Mouse (Mus musculus) CH12.LX (cell line): ENCODE measurements around the gene Wdr62. TPM values are rescaled to one million over a fixed set of nuclear protein-coding genes. Genes with fewer than 3 reads are reported as not detected.

ENCODE experiments used
- DNase-seq: peaks from one replicate; pipeline ENCODE4 v3.0.0-alpha.2; 2013; ENCODE audit errors: extremely low read depth
- H3K27ac ChIP-seq: 2 replicates; pipeline ENCODE4 v1.5.1; 2012; ENCODE audit warnings: low read depth, mild to moderate bottlenecking, control low read depth, moderate library complexity; ENCODE audit not compliant: insufficient read depth
- H3K27me3 ChIP-seq: replicated peaks from 2 replicates; pipeline ENCODE3; 2012; ENCODE audit warnings: inconsistent platforms
- H3K36me3 ChIP-seq, 2 experiments: replicated peaks in 1 of 2; 2 replicates each; pipeline versions ENCODE3 to v1.6.1; 2012; ENCODE audit warnings: inconsistent platforms in 1 of 2, low read length in 1 of 2, mild to moderate bottlenecking in 1 of 2, mixed read lengths in 1 of 2, moderate library complexity in 1 of 2; ENCODE audit not compliant: control insufficient read depth in 1 of 2, insufficient read depth in 1 of 2
- H3K4me1 ChIP-seq, 2 experiments: 2 replicates each; pipeline ENCODE4 v1.6.1; 2012; ENCODE audit warnings: inconsistent platforms in 1 of 2, moderate library complexity in 1 of 2; ENCODE audit not compliant: insufficient read depth in 2 of 2, control insufficient read depth in 1 of 2
- H3K4me2 ChIP-seq: 2 replicates; pipeline ENCODE4 v1.6.1; 2012; ENCODE audit warnings: low read depth, mild to moderate bottlenecking, control low read depth; ENCODE audit not compliant: poor library complexity, insufficient read depth, severe bottlenecking
- H3K4me3 ChIP-seq, 3 experiments: fragments of 150-350 bp in 1 of 3; sonication (generic) in 1 of 3; replicated peaks in 1 of 3; 2 replicates each; pipeline versions ENCODE3 to v1.5.1; 2011 to 2012; ENCODE audit warnings: low read depth in 2 of 3, low read length in 2 of 3, mild to moderate bottlenecking in 2 of 3, moderate library complexity in 2 of 3, control low read depth in 1 of 3, improper control_type of control experiment in 1 of 3, inconsistent platforms in 1 of 3, mixed read lengths in 1 of 3; ENCODE audit not compliant: poor library complexity in 1 of 3
- H3K79me2 ChIP-seq: replicated peaks from 2 replicates; pipeline ENCODE4 v1.6.1; 2012; ENCODE audit warnings: mild to moderate bottlenecking, moderate library complexity; ENCODE audit not compliant: control insufficient read depth, poor library complexity, insufficient read depth, severe bottlenecking; ENCODE audit errors: extremely low read depth
- H3K9ac ChIP-seq: 2 replicates; pipeline ENCODE4 v1.6.1; 2012; ENCODE audit warnings: low read depth, mild to moderate bottlenecking, control low read depth, moderate library complexity; ENCODE audit not compliant: insufficient read depth
- H3K9me3 ChIP-seq: replicated peaks from 2 replicates; pipeline ENCODE3; 2012; ENCODE audit warnings: low read length, inconsistent platforms, mixed read lengths
- CHD1 ChIP-seq: IDR thresholded peaks from 2 replicates; pipeline ENCODE4 v1.6.1; 2012; ENCODE audit warnings: low read depth, low read length, improper control_type of control experiment, inconsistent platforms
- CHD2 ChIP-seq: IDR thresholded peaks from 2 replicates; pipeline ENCODE4 v1.6.1; 2011; ENCODE audit warnings: low read length, improper control_type of control experiment
- CTCF ChIP-seq, 2 experiments: IDR thresholded peaks in 1 of 2; conservative IDR thresholded peaks in 1 of 2; 2 replicates each; pipeline ENCODE4 v1.5.1; 2011 to 2012; ENCODE audit warnings: low read depth in 2 of 2, low read length in 2 of 2, improper control_type of control experiment in 1 of 2, inconsistent platforms in 1 of 2, mild to moderate bottlenecking in 1 of 2, moderate library complexity in 1 of 2
- E2F4 ChIP-seq: IDR thresholded peaks from 2 replicates; pipeline ENCODE4 v1.6.1; 2011; ENCODE audit warnings: low read depth, low read length, improper control_type of control experiment; ENCODE audit not compliant: insufficient replicate concordance
- ELF1 ChIP-seq: IDR thresholded peaks from 2 replicates; pipeline ENCODE4 v1.6.1; 2014; ENCODE audit warnings: low read depth, mild to moderate bottlenecking, inconsistent platforms, low read length, improper control_type of control experiment
- EP300 ChIP-seq: IDR thresholded peaks from 2 replicates; pipeline ENCODE4 v1.6.1; 2011; ENCODE audit warnings: low read length, improper control_type of control experiment
- HCFC1 ChIP-seq: IDR thresholded peaks from 2 replicates; pipeline ENCODE4 v1.6.1; 2012; ENCODE audit warnings: low read depth, mild to moderate bottlenecking, inconsistent platforms, low read length, improper control_type of control experiment
- IRF4 ChIP-seq: IDR thresholded peaks from 2 replicates; pipeline ENCODE4 v1.6.1; 2014; ENCODE audit warnings: low read depth, mild to moderate bottlenecking, inconsistent platforms, low read length, improper control_type of control experiment
- JUN ChIP-seq: IDR thresholded peaks from 2 replicates; pipeline ENCODE4 v1.6.1; 2011; ENCODE audit warnings: low read depth, mild to moderate bottlenecking, low read length, improper control_type of control experiment, moderate library complexity; ENCODE audit not compliant: insufficient read depth
- JUND ChIP-seq: conservative IDR thresholded peaks from 2 replicates; pipeline ENCODE4 v1.6.1; 2011; ENCODE audit warnings: low read depth, low read length, improper control_type of control experiment
- KAT2A ChIP-seq: IDR thresholded peaks from 2 replicates; pipeline ENCODE4 v1.6.1; 2012; ENCODE audit warnings: low read length, improper control_type of control experiment, inconsistent platforms; ENCODE audit not compliant: insufficient replicate concordance
- MEF2A ChIP-seq: IDR thresholded peaks from 2 replicates; pipeline ENCODE4 v1.6.1; 2014; ENCODE audit warnings: low read depth, mild to moderate bottlenecking, inconsistent platforms, low read length, improper control_type of control experiment, borderline replicate concordance
- MXI1 ChIP-seq: IDR thresholded peaks from 2 replicates; pipeline ENCODE4 v1.6.1; 2011; ENCODE audit warnings: mild to moderate bottlenecking, low read depth, low read length, improper control_type of control experiment
- NELFE ChIP-seq: IDR thresholded peaks from 2 replicates; pipeline ENCODE4 v1.6.1; 2011; ENCODE audit warnings: low read depth, low read length, improper control_type of control experiment
- PAX5 ChIP-seq: IDR thresholded peaks from 2 replicates; pipeline ENCODE4 v1.6.1; 2012; ENCODE audit warnings: low read length, inconsistent platforms, mixed read lengths
- POLR2A ChIP-seq: IDR thresholded peaks from 2 replicates; pipeline ENCODE4 v1.6.1; 2011; ENCODE audit warnings: low read depth, mild to moderate bottlenecking, improper control_type of control experiment, low read length
- RAD21 ChIP-seq: IDR thresholded peaks from 2 replicates; pipeline ENCODE4 v1.6.1; 2011; ENCODE audit warnings: low read depth, mild to moderate bottlenecking, low read length, improper control_type of control experiment, moderate library complexity
- RCOR1 ChIP-seq: conservative IDR thresholded peaks from 2 replicates; pipeline ENCODE4 v1.6.1; 2012; ENCODE audit warnings: low read depth, mild to moderate bottlenecking, inconsistent platforms, low read length, improper control_type of control experiment
- SMC3 ChIP-seq: IDR thresholded peaks from 2 replicates; pipeline ENCODE4 v1.6.1; 2011; ENCODE audit warnings: low read depth, low read length, improper control_type of control experiment
- UBTF ChIP-seq: IDR thresholded peaks from 2 replicates; pipeline ENCODE4 v1.6.1; 2012; ENCODE audit warnings: low read depth, mild to moderate bottlenecking, inconsistent platforms, low read length, improper control_type of control experiment, moderate library complexity
- USF1 ChIP-seq: IDR thresholded peaks from 2 replicates; pipeline ENCODE4 v1.6.1; 2014; ENCODE audit warnings: low read depth, mild to moderate bottlenecking, inconsistent platforms, low read length, improper control_type of control experiment
- ZC3H11A ChIP-seq: IDR thresholded peaks from 2 replicates; pipeline ENCODE4 v1.6.1; 2012; ENCODE audit warnings: low read depth, mild to moderate bottlenecking, inconsistent platforms, low read length, improper control_type of control experiment
- ZMIZ1 ChIP-seq: IDR thresholded peaks from 2 replicates; pipeline ENCODE4 v1.6.1; 2012; ENCODE audit warnings: low read depth, mild to moderate bottlenecking, inconsistent platforms, low read length, improper control_type of control experiment
- ZNF384 ChIP-seq: IDR thresholded peaks from 2 replicates; pipeline ENCODE4 v1.6.1; 2012; ENCODE audit warnings: low read depth, low read length, improper control_type of control experiment, inconsistent platforms
- dilution Hi-C: fragments of 300-500 bp; cut with MboI; formaldehyde crosslinking; loops from 2 replicates; pipeline ENCODE4 v1.14.3; 2020; ENCODE audit warnings: low sequenced_read_pairs; ENCODE audit not compliant: extremely low pct_unique_long_range_greater_than_20kb, extremely low pct_ligation_motif_present
- in situ Hi-C: fragments of 300-500 bp; cut with MboI; formaldehyde crosslinking; loops from 3 replicates; pipeline ENCODE4 v1.14.3; 2019; ENCODE audit warnings: low sequenced_read_pairs, low pct_ligation_motif_present, low pct_unique_long_range_greater_than_20kb, mixed read lengths
- polyA plus RNA-seq: library from polyadenylated mRNA; unstranded; fragments of >175 nt; gene quantifications from 2 replicates; pipeline ENCODE4 v1.2.1, GENCODE M21; 2012; ENCODE audit warnings: low read depth; ENCODE audit not compliant: insufficient read length
- total RNA-seq, 2 experiments: library from RNA; depleted of rRNA; stranded (reverse); fragments of 300-350 nt in 1 of 2; fragments of >200 nt in 1 of 2; gene quantifications; 2 replicates each; pipeline ENCODE4 v1.2.3; 2012 to 2014

Wdr62 gene
- total and polyA plus RNA-seq, 3 experiments: 2.3 to 19.7 (median 5.3) TPM

DNA sequence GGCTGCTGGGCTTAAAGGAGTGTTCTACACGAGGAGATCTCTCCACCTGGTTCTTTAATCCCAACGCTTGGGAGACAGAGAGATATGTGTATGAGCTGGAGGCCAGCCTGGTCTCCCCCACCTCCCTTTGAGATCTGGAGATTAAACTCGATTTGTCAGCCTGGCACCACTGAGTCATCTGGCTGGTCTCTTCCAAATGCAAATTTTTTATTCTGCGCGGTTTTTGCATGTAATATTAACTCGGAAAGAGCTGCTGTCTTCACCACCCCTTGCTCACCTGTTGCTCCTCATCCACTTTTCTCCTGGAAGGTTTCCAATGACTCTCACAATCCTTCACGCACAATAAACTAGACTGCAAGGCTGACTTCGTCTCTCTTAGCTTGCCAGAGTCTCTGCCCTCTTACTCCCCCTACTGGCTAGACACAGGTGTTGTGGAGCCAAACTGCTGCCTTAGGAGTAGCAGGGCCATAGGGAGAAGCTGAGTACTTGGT, 81.7 kb downstream of the Wdr62 start, which contains the start of gene Capns1:
Gene Capns1 (minus strand): TSS at position 331 of the 491 bp plus-strand sequence.
- TF ChIP-seq RAD21 (peak; percentile 51), IRF4 (peak; percentile 11; the same call in 1 of the 2 replicates), NELFE (0 out of 2 replicates have a peak, but pooled peaks have one; percentile 13), CTCF (conservative IDR thresholded peaks at IDR 0.05 in 1 of 2, IDR thresholded peaks at IDR 0.05 in 1 of 2; ENCODE audit: low read depth in 2 of 2, low read length in 2 of 2) (peak; percentile 76 to 83), ZNF384 (no peak), SMC3 (peak; percentile 68)
- TF ChIP-seq, all 38 proteins: peak for 5
- dilution Hi-C loops: no loop called here
- Histone ChIP-seq H3K4me1 (peaks cover 2 to 23% of the 10 kb centered on the region in 2 experiments; a peak in 3 of 4 replicates), H3K36me3 (no peaks in the 10 kb centered on the region), H3K4me2 (no peak within 1 kb of the TSS), H3K9me3 (no peaks in the 10 kb centered on the region), H3K4me3 (no peak within 1 kb of the TSS), H3K9ac (no peak within 1 kb of the TSS), H3K79me2 (peaks cover 7% of the 10 kb centered on the region; the same call in 1 of the 2 replicates), H3K27ac (no peak within 1 kb of the TSS), H3K27me3 (no peaks in the 10 kb centered on the region)
- in situ Hi-C loops: no loop called here
- peak; percentile 84 for DNase-seq

DNA sequence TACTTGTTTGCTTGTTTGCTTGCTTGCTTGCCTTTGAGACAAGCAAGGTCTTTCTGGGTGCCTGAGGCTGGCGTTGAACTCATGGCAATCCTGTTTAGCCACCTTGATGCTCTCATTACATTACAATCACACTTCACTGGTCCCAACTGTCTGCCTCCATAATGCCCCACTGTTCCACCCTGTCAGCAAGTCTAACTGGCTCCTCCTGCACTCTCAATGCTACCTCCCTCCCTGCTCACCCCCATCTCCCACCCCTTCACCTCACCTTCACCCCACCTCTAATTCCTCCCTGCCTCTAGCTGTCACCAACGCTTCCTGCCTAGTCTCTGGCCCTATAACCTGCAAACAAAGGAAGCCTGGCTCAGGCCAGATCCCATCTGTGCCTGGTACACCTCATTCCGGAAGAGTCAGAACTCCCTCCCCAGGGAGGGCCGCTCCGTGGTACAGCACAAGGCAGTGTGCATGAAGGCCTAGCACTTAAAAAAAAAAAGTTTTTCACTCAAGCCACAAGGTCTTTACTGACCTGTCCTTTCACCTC, 82.6 kb downstream of the Wdr62 start:
- no peak for DNase-seq
- Histone ChIP-seq H3K4me2 (no peak overlapping the region), H3K9me3 (no peaks in the 10 kb centered on the region), H3K27ac (no peak overlapping the region), H3K9ac (no peak overlapping the region), H3K36me3 (peaks cover 3 to 6% of the 10 kb centered on the region in 2 experiments), H3K79me2 (peaks cover 14% of the 10 kb centered on the region), H3K4me1 (peaks cover 2 to 31% of the 10 kb centered on the region in 2 experiments; a peak in 3 of 4 replicates), H3K4me3 (no peak overlapping the region), H3K27me3 (no peaks in the 10 kb centered on the region)
- dilution Hi-C loops: no loop called here
- TF ChIP-seq E2F4 (no peak), ZNF384 (no peak), KAT2A (no peak), JUND (no peak), UBTF (no peak), NELFE (no peak), CTCF (conservative IDR thresholded peaks at IDR 0.05 in 1 of 2, IDR thresholded peaks at IDR 0.05 in 1 of 2; ENCODE audit: low read depth in 2 of 2, low read length in 2 of 2) (no peak)
- in situ Hi-C loops: no loop called here

DNA sequence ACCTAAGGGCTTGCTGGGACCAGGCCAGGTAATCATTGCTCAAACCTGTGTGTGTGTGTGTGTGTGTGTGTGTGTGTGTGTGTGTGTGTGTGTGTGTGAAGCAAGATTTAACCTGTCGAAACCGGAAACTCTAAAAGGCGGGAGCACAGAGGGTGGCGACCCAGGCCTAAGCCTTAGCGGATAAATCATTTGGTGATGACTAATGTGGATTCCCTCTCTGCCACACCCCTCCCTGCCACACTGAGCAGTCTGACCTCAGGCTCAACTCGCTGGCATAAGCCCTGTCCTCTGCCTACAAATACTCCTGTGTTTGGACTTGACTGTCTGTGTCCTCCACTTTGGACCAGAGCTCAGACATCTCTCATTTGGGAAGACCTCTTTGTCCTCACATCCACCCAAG, 84.0 kb downstream of the Wdr62 start:
- peaks cover 16 to 21% of the 10 kb centered on the region in 2 experiments for H3K36me3 ChIP-seq
- H3K27me3 ChIP-seq: no peaks in the 10 kb centered on the region
- no peak overlapping the region for H3K4me2 ChIP-seq
- peaks cover 0 to 26% of the 10 kb centered on the region in 2 experiments; a peak in 2 of 4 replicates for H3K4me1 ChIP-seq
- H3K79me2 ChIP-seq: peaks cover 14% of the 10 kb centered on the region
- no peak for DNase-seq
- in situ Hi-C loops (no loop called here), dilution Hi-C loops (no loop called here)
- no peaks in the 10 kb centered on the region for H3K9me3 ChIP-seq
- H3K9ac ChIP-seq: no peak overlapping the region
- no peak for TF ChIP-seq ZMIZ1
- TF ChIP-seq RCOR1: no peak
- no peak for TF ChIP-seq ZNF384
- TF ChIP-seq ZC3H11A: no peak
- TF ChIP-seq EP300: no peak
- TF ChIP-seq MEF2A: no peak
- TF ChIP-seq CHD1: no peak
- TF ChIP-seq JUN: no peak
- TF ChIP-seq USF1: no peak
- no peak for TF ChIP-seq CHD2
- no peak for TF ChIP-seq PAX5
- TF ChIP-seq POLR2A: no peak
- TF ChIP-seq ELF1: no peak
- no peak for TF ChIP-seq HCFC1
- no peak for TF ChIP-seq MXI1
- no peak for TF ChIP-seq RAD21
- no peak for TF ChIP-seq IRF4
- TF ChIP-seq CTCF (conservative IDR thresholded peaks at IDR 0.05 in 1 of 2, IDR thresholded peaks at IDR 0.05 in 1 of 2; ENCODE audit: low read depth in 2 of 2, low read length in 2 of 2): no peak
- no peak for TF ChIP-seq JUND
- no peak overlapping the region for H3K27ac ChIP-seq
- H3K4me3 ChIP-seq: no peak overlapping the region
